Mouse (Mus musculus) embryonic fibroblast, embryonic 13.5 days (primary cell): ENCODE results near the gene Kcnmb2.

Source experiments
- CTCF ChIP-seq: IDR thresholded peaks from 2 replicates; pipeline ENCODE4 v1.5.1; 2011; ENCODE audit warnings: mild to moderate bottlenecking, control low read depth, low read length, moderate library complexity, borderline replicate concordance; ENCODE audit not compliant: insufficient read depth
- POLR2A ChIP-seq: IDR thresholded peaks from 2 replicates; pipeline ENCODE4 v1.6.1; 2011; ENCODE audit warnings: low read depth, mild to moderate bottlenecking, control low read depth, low read length, moderate library complexity

GRCm38 (mm10) chr3:31934704-31935103 lies 32.4 kb downstream of the Kcnmb2 start:
- TF ChIP-seq POLR2A: no peak
- no peak for TF ChIP-seq CTCF
